Mouse (Mus musculus) adrenal gland, postnatal 25 days (tissue): Measurements from ENCODE around the gene Psma6. TPM values are rescaled to one million over a fixed set of nuclear protein-coding genes. Genes with fewer than 3 reads are reported as not detected.

Experiments used
- DNase-seq: peaks from one replicate; pipeline ENCODE4 v3.0.0; 2021; ENCODE audit warnings: mixed read lengths
- total RNA-seq: library from RNA; stranded (reverse); gene quantifications from 2 replicates; pipeline ENCODE4 v1.2.3, GENCODE M21; 2021

Gene Psma6
- total RNA-seq, 1 experiment from 2014 or later, result 229 TPM

DNA sequence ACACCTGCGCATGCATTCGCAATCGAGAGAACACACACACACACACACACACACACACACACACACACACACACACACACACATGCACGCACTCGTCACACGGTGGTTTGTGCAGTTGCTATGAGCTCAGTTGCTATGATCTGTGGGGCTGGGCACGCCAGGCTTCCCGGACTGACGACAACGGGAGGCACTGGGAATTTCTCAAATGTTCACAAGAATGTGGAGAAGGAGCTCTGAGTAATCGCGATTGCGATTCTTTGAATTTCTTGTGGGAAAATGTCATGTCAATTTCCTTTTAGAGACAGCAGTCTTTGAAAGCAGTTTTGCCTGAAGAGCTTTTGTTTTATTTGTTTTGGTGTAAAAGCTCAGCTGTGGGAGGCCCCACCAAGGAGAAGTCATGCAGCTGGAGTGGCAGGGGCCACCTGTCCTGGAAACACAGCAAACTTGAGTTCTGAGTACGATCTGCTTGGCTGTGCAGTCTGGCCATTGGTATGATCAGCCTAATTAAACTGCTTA is 80.9 kb downstream of the Psma6 start:
- DNase-seq, result no peak

DNA sequence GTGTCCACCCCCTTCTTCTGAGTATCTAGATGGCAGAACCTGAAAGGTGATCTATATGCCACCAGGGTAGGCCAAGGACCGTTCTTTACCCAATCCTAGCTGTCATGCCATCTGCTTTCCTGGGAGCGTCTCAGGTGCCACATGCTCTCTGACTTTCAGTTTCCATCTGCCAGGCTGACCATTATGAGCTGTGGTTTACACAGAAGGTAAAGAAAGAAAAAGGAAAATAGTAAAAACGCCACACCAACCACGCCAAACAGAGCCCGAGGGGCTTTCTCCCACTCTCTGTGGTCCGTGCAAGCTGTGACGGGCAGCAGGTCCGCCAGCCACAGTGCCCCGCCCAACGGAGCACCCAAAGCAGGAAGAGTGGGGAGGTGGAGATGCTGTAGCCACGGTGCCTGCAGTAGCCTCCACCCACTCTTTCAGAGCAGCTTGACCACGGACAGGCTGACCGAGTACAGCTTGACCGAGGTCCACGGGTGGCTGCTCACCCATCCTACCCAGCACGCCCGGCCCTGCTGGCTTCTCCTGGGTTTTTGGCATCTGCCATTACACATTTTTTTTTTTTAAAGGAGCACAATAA is 81.5 kb downstream of the Psma6 start:
- DNase-seq, result no peak

DNA sequence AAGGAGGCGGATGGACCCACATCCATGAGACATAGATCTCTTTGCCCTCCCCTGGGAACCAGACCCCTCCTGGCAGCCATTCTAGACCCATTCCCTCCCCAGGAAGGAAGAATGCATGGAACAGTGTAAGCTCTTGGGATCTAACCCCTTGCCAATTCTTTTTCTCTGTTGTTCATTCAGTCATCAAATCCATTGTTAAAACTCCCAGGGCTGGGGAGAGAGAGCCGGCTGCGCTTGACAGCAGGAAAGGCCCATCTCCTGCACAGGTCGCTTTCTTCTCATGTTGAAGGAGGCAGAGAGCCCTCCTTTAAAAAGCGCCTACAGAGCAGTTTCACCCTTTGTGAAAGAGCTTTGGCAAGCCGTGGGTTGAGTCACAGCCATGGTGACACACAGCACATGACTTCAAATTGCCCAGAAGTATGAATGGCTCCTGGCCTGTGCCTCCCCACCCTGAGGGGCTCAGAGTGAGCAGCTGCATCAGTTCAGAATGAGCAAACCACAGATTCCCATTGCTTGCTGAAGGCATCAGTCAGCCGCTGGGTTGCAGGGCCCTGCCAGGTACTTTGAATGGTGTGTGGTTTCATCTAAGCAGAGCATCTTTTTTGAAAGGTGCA is 82.2 kb downstream of the Psma6 start:
- DNase-seq, result peak; percentile 67

DNA sequence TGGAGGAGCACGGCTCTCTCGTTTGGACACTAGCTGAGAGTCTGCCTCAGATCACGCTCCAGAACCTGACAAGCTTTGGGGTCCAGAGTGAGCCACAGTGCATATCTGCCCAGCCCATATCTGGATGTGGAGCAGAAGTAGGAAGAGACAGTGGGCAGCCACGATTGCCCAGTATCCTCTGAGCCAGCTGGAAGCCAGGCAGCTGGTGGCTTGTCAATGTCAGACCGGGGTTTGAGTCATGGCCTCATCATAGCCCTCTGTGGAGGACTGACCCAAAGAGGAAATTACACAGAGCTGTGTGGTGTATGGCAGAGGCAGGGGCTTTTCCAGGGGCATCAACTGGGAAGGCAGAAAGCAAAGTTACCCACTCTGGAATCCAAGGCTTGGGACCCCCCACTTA is 82.8 kb downstream of the Psma6 start:
- peak; percentile 52 for DNase-seq

DNA sequence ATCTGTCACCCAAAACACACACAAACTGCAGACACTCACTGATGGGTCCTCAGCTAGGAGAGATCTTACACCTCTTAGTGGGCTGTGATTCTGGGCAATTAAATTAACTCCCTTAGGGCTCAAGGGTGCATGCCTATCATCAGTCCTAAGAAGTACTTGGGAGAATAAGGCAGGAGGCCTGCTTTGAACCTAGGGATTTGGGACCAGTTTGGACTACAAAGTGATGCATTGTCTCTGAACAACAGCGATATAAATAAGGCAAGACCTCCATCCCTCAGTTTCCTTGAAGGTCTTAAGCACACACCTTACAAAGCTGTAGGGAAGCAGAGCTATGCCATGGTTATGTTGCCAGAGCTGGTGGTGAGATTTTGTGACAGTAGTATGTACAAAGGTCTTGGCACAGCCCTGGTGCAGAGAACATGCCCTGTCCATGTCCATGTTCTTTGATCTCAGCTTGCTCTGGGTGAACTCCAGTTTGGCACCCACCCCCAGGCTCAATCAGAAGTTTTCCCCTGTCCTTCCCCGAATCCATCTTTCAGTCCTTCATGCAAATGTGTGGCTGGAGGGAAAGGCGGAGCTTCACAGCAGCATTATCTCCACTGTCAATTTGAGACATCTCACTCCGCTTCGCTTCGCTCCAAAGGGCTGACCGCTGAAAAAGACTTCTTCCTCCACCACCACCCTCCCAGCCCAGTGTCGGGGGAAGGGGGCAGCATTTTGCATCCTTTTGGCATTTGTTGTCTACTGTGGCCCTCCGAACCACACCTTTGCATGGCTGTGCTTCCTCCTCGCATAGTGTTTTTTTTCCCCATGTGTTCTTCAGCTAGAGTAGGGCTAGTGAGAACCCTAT is 83.5 kb downstream of the Psma6 start:
- DNase-seq, result no peak

Other genes starting within 250 kb of the Psma6 start
- 105 and 115 TPM in 2 replicates for gene Srp54b, start 229.1 kb upstream of the Psma6 start, total RNA-seq
- 0.55 and 6.9 TPM in 2 replicates for gene 1700047I17Rik2, start 184.6 kb upstream of the Psma6 start, total RNA-seq
- gene Srp54c, start 154.1 kb upstream of the Psma6 start, total RNA-seq, result 54.8 and 58.7 TPM in 2 replicates
- gene 1110008L16Rik, start 84.6 kb upstream of the Psma6 start, total RNA-seq, result 19.3 and 21.3 TPM in 2 replicates
- gene Ppp2r3c, start 81.2 kb upstream of the Psma6 start, total RNA-seq, result 10.8 and 11.3 TPM in 2 replicates
- gene Nfkbia, start 108.4 kb downstream of the Psma6 start, total RNA-seq, result 74.3 and 77.9 TPM in 2 replicates
- not detected in 2 replicates for gene Aldoart2, start 181.0 kb downstream of the Psma6 start, total RNA-seq
- 0.67 and 1.9 TPM in 2 replicates for gene Insm2, start 215.2 kb downstream of the Psma6 start, total RNA-seq